Mouse (Mus musculus) layer of hippocampus, adult 9-10 months (tissue): Measurements from ENCODE around the gene Zfp2.

Experiments
- DNase-seq: peaks from one replicate; pipeline ENCODE4 v3.0.0; 2022; ENCODE audit warnings: low spot score

Gene Zfp2

DNA sequence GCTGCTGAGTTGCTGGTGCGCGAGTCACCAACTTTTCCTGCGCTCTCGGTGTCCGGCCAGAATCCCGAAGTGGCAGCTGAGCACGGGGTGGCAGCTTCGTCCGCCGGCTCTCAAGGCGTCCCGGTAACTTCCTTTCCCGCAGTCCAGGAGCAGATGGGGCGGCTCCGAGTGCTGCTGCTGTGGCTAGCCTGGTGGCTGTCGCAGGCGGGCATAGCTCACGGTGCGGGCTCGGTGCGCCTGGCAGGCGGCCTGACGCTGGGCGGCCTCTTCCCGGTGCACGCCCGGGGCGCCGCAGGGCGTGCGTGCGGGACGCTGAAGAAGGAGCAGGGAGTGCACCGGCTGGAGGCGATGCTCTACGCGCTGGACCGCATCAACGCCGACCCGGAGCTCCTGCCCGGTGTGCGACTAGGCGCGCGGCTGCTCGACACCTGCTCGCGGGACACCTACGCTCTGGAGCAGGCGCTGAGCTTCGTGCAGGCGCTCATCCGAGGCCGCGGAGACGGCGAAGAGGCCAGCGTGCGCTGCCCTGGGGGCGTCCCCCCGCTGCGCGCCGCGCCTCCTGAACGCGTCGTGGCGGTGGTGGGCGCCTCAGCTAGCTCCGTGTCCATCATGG lies 64.9 kb downstream of the Zfp2 start:
- DNase-seq = no peak

DNA sequence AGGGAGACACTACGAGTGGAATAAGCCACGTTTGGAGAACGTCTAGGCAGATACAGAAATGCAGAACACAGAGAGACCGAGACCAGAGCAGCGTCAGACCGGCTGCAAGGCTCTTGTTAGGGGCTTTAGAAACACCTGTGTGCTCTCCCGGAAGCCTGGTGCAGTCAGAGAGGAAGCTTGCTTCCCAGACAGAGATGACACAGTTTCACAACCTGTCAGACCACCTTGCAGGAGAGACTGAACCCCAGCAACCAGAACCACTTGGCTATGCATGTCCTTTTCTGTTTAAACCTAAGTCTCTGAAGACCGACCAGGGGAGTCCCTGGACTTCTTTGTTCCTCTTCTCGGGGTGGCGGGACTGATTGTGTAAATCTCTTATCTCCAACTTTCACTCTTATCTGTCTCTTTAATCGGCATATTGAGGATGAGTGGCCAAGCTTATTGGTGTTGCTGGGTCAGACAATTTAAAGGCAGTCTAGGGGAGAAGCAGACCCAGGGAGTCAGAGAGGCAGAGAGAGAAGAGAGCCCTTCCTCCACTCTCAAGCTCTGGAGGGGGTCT lies 65.7 kb downstream of the Zfp2 start, which contains the start of gene Grm6:
Gene Grm6, plus strand, starts transcription at position 509 of the 559 bp plus-strand sequence.
- DNase-seq = no peak

DNA sequence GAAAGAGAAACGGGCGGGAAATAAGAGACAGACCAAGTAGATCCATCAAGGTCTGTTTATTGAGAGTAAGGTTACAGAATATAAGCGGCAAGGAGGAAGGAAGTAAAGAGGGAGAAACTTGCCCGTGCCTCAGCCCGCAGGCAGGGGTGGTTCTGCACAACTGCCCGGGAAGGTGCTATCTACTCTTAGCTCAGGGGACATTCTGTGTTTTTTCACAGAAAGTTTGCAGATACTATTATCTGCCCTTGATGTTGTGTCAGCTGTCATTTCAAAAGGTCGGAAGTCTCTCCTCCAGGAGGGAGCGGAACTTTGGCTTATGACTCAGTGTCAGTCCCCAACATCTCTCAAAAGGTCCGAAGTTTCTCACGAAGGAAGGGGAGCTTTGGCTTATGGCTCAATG lies 66.7 kb downstream of the Zfp2 start:
- no peak for DNase-seq
